Mouse (Mus musculus) liver, embryonic 16.5 days (tissue): ENCODE measurements around the gene Irf7. TPM values are rescaled to one million over a fixed set of nuclear protein-coding genes. Genes with fewer than 3 reads are reported as not detected.
A peak's percentile ranks its signal among the peaks of the same experiment; 100 is the strongest.

Experiments used
- ATAC-seq: fragments of 200-750 bp; cut with Nextera tagmentation; 2 replicates; pipeline ENCODE4 v1.8.0; 2017; ENCODE audit warnings: low read depth, mild to moderate bottlenecking, moderate number of reproducible peaks, moderate library complexity
- H3K27ac ChIP-seq: fragments of 300-500 bp; sonication (generic); 2 replicates; pipeline ENCODE4 v1.5.1; 2014; ENCODE audit warnings: mild to moderate bottlenecking, low read length
- H3K27me3 ChIP-seq: fragments of 300-500 bp; sonication (generic); 2 replicates; pipeline ENCODE4 v1.6.1; 2014; ENCODE audit warnings: low read depth, low read length, mixed read lengths; ENCODE audit not compliant: control insufficient read depth, insufficient read depth
- H3K36me3 ChIP-seq: fragments of 300-500 bp; sonication (generic); 2 replicates; pipeline ENCODE4 v1.6.1; 2014; ENCODE audit warnings: mild to moderate bottlenecking; ENCODE audit not compliant: control insufficient read depth, insufficient read depth
- H3K4me1 ChIP-seq: fragments of 300-500 bp; sonication (generic); 2 replicates; pipeline ENCODE4 v1.6.1; 2014; ENCODE audit warnings: low read depth, low read length, mixed read lengths; ENCODE audit not compliant: control insufficient read depth
- H3K4me2 ChIP-seq: fragments of 300-500 bp; sonication (generic); 2 replicates; pipeline ENCODE4 v1.6.1; 2014; ENCODE audit warnings: low read depth, low read length, mixed read lengths
- H3K4me3 ChIP-seq: fragments of 300-500 bp; sonication (generic); 2 replicates; pipeline ENCODE4 v1.5.1; 2014; ENCODE audit warnings: low read depth, mild to moderate bottlenecking, low read length
- H3K9ac ChIP-seq: fragments of 300-500 bp; sonication (generic); 2 replicates; pipeline ENCODE4 v1.6.1; 2014; ENCODE audit warnings: low read depth, low read length
- H3K9me3 ChIP-seq: fragments of 300-500 bp; sonication (generic); replicated peaks from 2 replicates; pipeline ENCODE4 v1.6.1; 2016; ENCODE audit warnings: low read length; ENCODE audit not compliant: control insufficient read depth
- WGBS: fragments of 180-500 bp; shearing (Covaris S2); extraction: QIAGEN DNeasy Blood & Tissue Kit; methylation state at CpG from one replicate; pipeline ENCODE4 v1.1.7; 2014; ENCODE audit not compliant: insufficient replicate concordance; 5-methylcytosine and 5-hydroxymethylcytosine counted together
- polyA plus RNA-seq: library from polyadenylated mRNA; unstranded; fragments of >200 nt; fragmentation: Nextera tagmentation; extraction: Ambion mirVana; gene quantifications from 2 replicates; pipeline ENCODE4 v1.2.1, GENCODE M21; 2015

Irf7 gene
- polyA plus RNA-seq, result 7.7 and 8.2 TPM in 2 replicates

DNA sequence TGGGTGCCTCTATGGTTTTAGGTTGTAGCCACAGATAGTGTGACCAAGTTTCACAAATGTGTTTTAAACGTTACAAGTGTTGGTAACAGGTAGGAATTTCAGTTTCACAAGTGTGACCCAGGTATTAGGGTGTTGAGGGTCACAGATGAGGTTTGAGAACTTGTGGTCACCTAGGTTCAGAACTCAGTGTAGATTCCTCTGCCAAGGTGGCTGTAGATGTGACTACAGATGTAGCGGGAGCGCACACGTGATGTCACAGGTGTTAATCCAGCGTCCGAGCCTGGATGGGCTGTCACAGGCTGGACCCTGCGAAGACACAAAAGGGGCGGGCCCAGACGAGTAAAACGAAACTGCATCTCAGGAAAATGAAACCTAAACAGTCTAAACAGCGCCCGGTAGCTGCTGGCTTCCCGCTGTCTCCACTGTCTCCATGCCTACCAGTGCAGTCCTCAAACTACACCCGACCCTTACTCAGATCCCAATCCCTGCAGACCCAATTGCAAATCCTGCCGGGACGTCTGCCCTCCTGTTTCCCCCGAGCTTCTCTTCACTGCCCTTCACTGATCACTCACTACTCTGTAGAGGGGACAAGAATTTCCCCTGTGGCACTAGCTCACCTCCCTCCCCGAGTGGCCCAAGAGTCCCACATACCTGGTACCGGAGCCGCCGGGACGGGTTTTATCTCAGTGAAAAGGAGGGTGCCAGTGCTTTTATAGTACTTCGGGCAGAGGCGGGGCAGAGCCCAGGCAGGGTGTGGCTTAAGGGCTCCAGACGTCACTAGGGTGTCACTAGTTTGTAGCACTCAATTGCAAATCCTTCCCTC, at the start of gene Irf7:
Irf7 (minus strand) TSS at position 743 of the 823 bp plus-strand sequence.
- WGBS, result 3% methylated on average over 25 of the region's 25 CpGs

DNA sequence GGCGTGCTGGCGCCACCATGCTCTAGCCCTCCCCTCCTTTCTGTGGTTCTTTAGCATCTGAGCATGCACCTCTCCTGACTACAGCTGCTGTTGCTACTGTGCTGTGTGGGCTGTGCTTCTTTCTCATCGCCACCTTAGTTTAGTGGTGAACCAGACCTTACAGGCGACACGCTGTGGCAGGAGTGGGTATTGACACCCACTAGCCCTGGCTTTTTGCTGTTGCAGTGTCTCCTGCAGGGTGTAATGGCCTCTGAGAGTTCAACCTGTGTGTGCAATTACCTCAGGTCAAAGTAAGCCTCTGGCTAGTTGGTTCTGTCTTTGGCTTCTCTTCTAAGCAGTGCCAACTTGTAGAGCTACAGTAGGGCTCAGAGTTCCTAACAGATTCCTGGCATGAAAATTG, 49.7 kb upstream of the Irf7 start:
- WGBS, result 72% methylated on average over 5 of the region's 5 CpGs

More for the DNA sequence above, at the start of gene Irf7:
- peak within 1 kb of the TSS; percentile 71 for H3K9ac ChIP-seq
- H3K27ac ChIP-seq, result peak within 1 kb of the TSS; percentile 36; the same call in 1 of the 2 replicates
- peaks cover 3% of the 10 kb centered on the region for H3K27me3 ChIP-seq
- H3K36me3 ChIP-seq, result peaks cover 27% of the 10 kb centered on the region
- ATAC-seq, result peak; percentile 84
- H3K9me3 ChIP-seq, result no peaks in the 10 kb centered on the region
- H3K4me1 ChIP-seq, result peaks cover 17% of the 10 kb centered on the region
- H3K4me3 ChIP-seq, result peak within 1 kb of the TSS; percentile 73
- peak within 1 kb of the TSS; percentile 85 for H3K4me2 ChIP-seq

DNA sequence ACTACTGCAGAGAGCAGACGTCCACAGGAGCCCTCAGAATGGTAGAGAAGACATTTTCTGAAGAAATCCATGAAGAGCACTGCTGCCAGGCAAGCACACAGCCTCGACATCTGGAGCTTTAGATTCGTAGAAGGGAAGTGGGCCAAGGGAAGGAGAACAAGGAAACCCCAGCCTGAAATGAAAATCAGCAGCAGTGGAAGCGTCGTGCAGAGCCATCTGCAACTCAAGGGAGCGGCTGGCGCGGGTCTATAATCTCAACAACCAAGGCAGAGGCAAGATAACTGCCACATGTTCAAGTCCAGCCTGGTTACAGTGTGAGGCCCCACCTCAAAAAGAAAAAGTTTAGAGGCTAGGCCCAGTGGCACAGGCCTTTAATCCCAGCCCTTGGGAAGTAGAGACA, 48.8 kb upstream of the Irf7 start:
- ATAC-seq, result no peak
- Histone ChIP-seq H3K9ac (no peak overlapping the region), H3K36me3 (peaks cover 37% of the 10 kb centered on the region), H3K9me3 (no peaks in the 10 kb centered on the region), H3K4me1 (no peaks in the 10 kb centered on the region), H3K27me3 (no peaks in the 10 kb centered on the region), H3K4me3 (no peak overlapping the region), H3K27ac (no peak overlapping the region), H3K4me2 (no peak overlapping the region)
- 69% methylated on average over 8 of the region's 8 CpGs for WGBS

More for the DNA sequence above, 49.7 kb upstream of the Irf7 start:
- H3K9me3 ChIP-seq, result no peaks in the 10 kb centered on the region
- no peaks in the 10 kb centered on the region for H3K4me1 ChIP-seq
- H3K27me3 ChIP-seq, result no peaks in the 10 kb centered on the region
- H3K4me2 ChIP-seq, result no peak overlapping the region
- no peak overlapping the region for H3K27ac ChIP-seq
- H3K36me3 ChIP-seq, result peaks cover 37% of the 10 kb centered on the region
- no peak overlapping the region for H3K9ac ChIP-seq
- no peak for ATAC-seq
- H3K4me3 ChIP-seq, result no peak overlapping the region

DNA sequence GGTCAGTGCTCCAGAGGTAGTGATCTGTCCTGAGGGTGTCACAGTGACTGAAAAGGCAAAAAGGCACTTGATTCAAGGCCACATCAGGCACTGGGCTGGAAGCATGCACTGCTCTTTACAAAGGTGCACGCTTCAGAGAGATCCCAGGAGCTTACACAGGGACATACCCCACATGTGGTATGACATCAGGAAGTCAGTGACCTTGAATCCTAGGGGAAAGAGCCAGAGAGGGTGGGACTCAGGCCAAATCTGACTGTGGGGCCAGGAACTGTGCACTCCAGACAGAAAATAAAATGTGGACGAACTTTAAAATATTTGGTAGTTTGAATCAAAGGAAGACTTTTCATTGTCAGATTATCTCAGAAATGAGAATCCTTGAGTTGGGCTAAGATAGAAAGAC, 48.1 kb upstream of the Irf7 start:
- H3K27me3 ChIP-seq, result no peaks in the 10 kb centered on the region
- no peaks in the 10 kb centered on the region for H3K4me1 ChIP-seq
- H3K27ac ChIP-seq, result no peak overlapping the region
- no peak overlapping the region for H3K4me3 ChIP-seq
- H3K9ac ChIP-seq, result no peak overlapping the region
- no peak overlapping the region for H3K4me2 ChIP-seq
- H3K36me3 ChIP-seq, result peaks cover 37% of the 10 kb centered on the region
- WGBS, result 72% methylated on average over 2 of the region's 2 CpGs
- ATAC-seq, result no peak
- H3K9me3 ChIP-seq, result no peaks in the 10 kb centered on the region

DNA sequence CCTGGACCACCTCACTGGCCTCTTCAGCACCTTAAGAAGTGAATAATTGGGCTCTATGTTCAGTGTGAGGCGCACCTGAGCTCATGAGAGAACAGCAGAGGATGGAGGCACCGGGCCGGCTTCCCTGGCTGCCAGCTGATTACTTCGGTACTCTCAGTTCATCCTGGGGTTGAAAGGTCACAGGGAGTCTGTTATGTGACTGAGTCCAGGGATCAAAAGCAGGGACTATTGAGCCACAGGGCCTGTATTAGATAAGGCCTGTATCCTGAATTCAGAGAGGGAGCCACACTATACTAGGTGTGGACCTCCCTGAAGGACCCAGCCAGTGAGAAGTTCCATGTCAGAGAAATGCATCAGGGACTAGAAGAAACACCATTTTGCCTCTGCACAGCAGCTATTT, 38.3 kb upstream of the Irf7 start:
- H3K4me1 ChIP-seq, result peaks cover 4% of the 10 kb centered on the region
- 75% methylated on average over 4 of the region's 4 CpGs for WGBS
- no peaks in the 10 kb centered on the region for H3K9me3 ChIP-seq
- no peak overlapping the region for H3K9ac ChIP-seq
- ATAC-seq, result 0 out of 2 replicates have a peak, but pooled peaks have one; percentile 28
- H3K27ac ChIP-seq, result no peak overlapping the region
- no peak overlapping the region for H3K4me3 ChIP-seq
- peaks cover 26% of the 10 kb centered on the region for H3K36me3 ChIP-seq
- no peak overlapping the region for H3K4me2 ChIP-seq
- H3K27me3 ChIP-seq, result no peaks in the 10 kb centered on the region

DNA sequence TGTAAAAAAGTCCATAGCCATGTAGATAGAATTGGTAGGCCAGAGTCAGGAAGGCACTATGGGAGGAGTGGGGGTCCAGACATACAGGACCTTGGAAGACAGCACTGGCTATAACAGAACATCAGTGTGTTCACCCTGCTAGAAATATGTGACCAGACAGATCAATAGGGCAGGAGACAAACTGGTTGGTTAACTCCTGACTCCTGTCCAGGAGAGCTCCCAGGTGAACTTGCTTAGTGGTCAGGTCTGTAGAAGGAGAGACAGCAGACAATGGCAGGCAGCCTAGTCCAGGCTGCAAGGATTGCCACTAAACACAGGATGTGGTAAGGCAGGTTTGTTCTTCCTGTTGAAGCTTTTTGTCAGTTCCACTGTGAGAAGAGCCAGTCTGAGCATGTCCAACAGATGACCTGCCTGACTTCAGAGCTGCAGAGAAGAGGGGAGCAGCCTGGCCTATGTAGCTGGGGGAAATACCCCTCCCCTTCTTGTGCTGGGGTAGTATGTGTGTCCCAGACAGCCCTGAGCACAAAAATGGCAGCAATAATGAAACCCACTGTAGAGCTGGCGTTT, 36.5 kb upstream of the Irf7 start:
- Histone ChIP-seq H3K27me3 (no peaks in the 10 kb centered on the region), H3K4me1 (peaks cover 4% of the 10 kb centered on the region), H3K4me3 (no peak overlapping the region), H3K4me2 (no peak overlapping the region), H3K9me3 (no peaks in the 10 kb centered on the region), H3K9ac (no peak overlapping the region), H3K27ac (no peak overlapping the region), H3K36me3 (peaks cover 20% of the 10 kb centered on the region)
- ATAC-seq, result 0 out of 2 replicates have a peak, but pooled peaks have one; percentile 12
- WGBS, result 68% methylated on average over 1 of the region's 1 CpGs

- no peak overlapping the region for H3K27ac ChIP-seq
Observed at GRCm38 (mm10) chr7:141301386-141301785, 35.1 kb upstream of the Irf7 start.

GRCm38 (mm10) chr7:141299175-141299574, 32.9 kb upstream of the Irf7 start:
- H3K27ac ChIP-seq, result no peak overlapping the region
- no peak overlapping the region for H3K4me3 ChIP-seq
- H3K4me1 ChIP-seq, result peaks cover 4% of the 10 kb centered on the region
- ATAC-seq, result no peak
- H3K9me3 ChIP-seq, result no peaks in the 10 kb centered on the region
- 88% methylated on average over 8 of the region's 8 CpGs for WGBS
- H3K9ac ChIP-seq, result no peak overlapping the region
- H3K36me3 ChIP-seq, result peaks cover 10% of the 10 kb centered on the region; the same call in 1 of the 2 replicates
- H3K27me3 ChIP-seq, result peaks cover 17% of the 10 kb centered on the region
- no peak overlapping the region for H3K4me2 ChIP-seq

More at GRCm38 (mm10) chr7:141301386-141301785, 35.1 kb upstream of the Irf7 start:
- Histone ChIP-seq H3K36me3 (peaks cover 15% of the 10 kb centered on the region), H3K4me2 (no peak overlapping the region), H3K27me3 (no peaks in the 10 kb centered on the region), H3K9me3 (no peaks in the 10 kb centered on the region), H3K4me1 (peaks cover 4% of the 10 kb centered on the region), H3K9ac (no peak overlapping the region), H3K4me3 (no peak overlapping the region)
- no peak for ATAC-seq
- 90% methylated on average over 9 of the region's 9 CpGs for WGBS
